Mouse (Mus musculus) adrenal gland, adult 2 months (tissue): ENCODE measurements around the gene Nrg3. TPM values are rescaled to one million over a fixed set of nuclear protein-coding genes. Genes with fewer than 3 reads are reported as not detected.

ENCODE experiments used
- microRNA-seq, 2 experiments: library from miRNA; unstranded; fragments of <30 nt; microRNA quantifications; one replicate each; pipeline ENCODE4 v1.2.0; 2021
- polyA plus RNA-seq: library from polyadenylated mRNA; depleted of rRNA; stranded (reverse); fragments of >200 nt; gene quantifications from 2 replicates; pipeline ENCODE4 v1.2.3, GENCODE M21; 2012
- total RNA-seq, 2 experiments: library from RNA; stranded (reverse); gene quantifications; 2 replicates each; pipeline ENCODE4 v1.2.3; 2021

Gene Nrg3
- total and polyA plus RNA-seq, 3 experiments, result 3.7 to 7.1 (median 4.0) TPM

Small RNA genes within 50 kb of the gene (microRNA-seq; reads per million reads assigned to microRNA genes)
- 0 reads per million in 2 experiments for gene Gm27332
